Mouse (Mus musculus) urinary bladder, adult 2 months (tissue): Measurements from ENCODE around the gene Aoc2. TPM values are rescaled to one million over a fixed set of nuclear protein-coding genes. Genes with fewer than 3 reads are reported as not detected.

Experiments used
- DNase-seq: peaks from one replicate; pipeline ENCODE4 v3.0.0; 2022; ENCODE audit warnings: low spot score
- polyA plus RNA-seq: library from polyadenylated mRNA; depleted of rRNA; stranded (reverse); fragments of >200 nt; gene quantifications from 2 replicates; pipeline ENCODE4 v1.2.3, GENCODE M21; 2012; rRNA removed

Gene Aoc2
- polyA plus RNA-seq: 3.8 and 4.8 TPM in 2 replicates

- DNase-seq: no peak
These were observed at the start of gene Aoc2 for GRCm38 (mm10) chr11:101324763-101325162. Gene Aoc2, plus strand, starts transcription at chr11:101325063.

- DNase-seq: no peak
These were observed 49.6 kb upstream of the Aoc2 start for GRCm38 (mm10) chr11:101275309-101275708.

GRCm38 (mm10) chr11:101276319-101277070 is 48.4 kb upstream of the Aoc2 start:
- DNase-seq: no peak

DNA sequence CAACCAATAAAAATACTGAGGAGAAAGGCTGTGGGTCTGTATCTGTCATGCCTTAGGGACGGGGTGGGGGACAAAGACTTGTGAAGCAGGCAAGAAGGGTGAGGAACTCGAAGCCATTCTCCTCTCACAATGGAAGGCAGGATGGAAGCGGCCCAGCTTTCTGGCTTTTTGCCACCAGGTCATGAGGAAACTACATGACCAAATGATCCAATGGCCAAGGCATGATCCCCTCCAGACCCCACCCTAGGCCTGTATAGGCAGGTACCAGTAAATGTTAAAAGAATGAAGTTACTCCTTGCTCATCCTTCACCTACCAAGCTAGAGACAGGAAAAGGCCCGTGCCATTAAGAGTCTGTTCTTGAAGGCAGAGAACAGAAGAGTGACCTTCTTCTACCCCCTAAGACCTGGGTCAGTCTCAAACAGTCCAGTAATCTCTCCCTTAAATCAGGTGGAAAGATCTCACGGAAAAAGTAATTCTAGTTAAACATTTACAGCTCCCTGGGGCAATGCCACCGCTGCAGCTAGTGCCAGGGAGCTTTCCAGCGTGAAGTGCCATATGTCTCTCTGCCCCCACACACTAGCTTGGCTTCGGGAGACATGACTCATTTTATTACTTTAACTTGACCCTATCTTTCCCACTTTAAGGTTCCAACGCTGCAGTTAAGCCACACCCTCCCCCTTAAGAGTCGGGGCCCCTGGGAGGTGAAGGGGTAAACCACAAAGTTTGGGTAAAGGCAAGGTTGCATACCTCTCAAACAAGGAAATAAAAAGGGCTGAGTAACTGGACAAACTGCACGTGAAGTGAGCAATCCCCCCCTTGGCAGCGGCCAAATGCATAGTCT is 47.3 kb upstream of the Aoc2 start:
- no peak for DNase-seq

DNA sequence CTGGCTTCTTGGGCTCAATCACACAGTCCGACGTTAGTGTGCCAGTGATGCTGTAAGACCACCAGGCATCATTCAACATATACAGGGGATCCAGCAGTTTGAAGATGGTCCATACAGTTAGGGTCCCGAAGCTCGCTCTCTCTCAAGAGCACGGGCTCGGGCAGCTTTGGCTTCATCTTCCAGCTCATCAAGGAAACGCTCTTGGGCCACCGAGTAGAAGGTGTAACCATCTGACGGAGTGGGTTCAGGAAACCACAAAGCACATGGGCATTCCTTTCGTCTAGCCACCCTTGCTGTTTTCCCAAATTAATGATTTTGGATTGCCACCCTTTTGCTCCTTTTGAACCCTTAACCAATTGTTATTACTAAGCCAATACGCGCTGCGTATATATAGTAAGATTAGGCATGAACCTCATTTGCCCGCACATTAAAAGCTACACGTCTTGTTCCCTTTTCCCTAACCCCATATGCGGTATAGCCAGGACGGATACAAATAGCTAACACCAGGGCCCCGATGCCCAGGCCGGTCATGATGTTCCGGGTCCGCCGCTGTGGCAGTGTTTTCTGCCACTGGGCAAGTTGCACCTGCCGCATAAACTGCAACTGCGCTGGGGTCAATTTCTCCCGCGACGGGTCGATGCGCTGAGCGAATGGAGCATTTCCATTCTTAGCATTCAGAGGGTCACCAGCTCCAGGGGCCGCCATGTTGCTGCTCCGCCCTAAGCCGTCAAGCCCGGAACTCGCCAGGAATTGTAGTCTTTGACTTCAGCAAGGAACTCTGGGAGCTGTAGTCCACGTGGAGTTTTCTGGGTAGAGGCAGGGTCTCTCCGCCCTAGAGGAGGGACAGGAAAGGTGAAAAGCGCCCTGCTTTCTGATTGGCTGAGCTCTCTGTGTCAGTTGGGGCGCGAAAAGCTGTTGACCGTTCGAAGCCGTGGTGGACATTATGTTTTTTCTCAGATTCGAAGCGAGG is 46.4 kb upstream of the Aoc2 start, which contains the start of the genes Cntd1 and Coa3:
Gene Cntd1 (plus strand): TSS at position 790 of the 970 bp plus-strand sequence.
Gene Coa3 (minus strand): TSS at position 892 of the 970 bp plus-strand sequence.
- peak; percentile 66 for DNase-seq

DNA sequence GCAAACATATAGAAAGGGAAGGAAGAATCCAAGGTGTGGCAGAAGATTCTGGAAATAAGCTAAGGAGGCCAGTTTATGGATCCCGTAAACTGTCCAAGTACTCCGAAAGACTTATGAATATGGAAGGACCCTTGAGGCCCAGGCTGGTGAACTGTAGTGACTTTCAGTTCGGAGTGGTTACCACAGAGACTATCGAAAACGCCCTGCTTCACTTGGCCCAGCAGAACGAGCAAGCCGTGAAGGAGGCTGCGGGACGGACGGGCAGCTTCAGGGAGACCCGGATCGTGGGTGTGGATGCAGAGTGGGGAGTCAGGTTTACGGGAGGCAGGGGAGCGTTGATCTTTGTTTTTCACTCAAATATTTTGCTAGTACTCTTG is 45.7 kb upstream of the Aoc2 start:
- DNase-seq: no peak

GRCm38 (mm10) chr11:101280837-101281236 is 44.0 kb upstream of the Aoc2 start:
- DNase-seq: no peak

- DNase-seq: no peak
These were observed 42.0 kb upstream of the Aoc2 start for GRCm38 (mm10) chr11:101282896-101283295.

DNA sequence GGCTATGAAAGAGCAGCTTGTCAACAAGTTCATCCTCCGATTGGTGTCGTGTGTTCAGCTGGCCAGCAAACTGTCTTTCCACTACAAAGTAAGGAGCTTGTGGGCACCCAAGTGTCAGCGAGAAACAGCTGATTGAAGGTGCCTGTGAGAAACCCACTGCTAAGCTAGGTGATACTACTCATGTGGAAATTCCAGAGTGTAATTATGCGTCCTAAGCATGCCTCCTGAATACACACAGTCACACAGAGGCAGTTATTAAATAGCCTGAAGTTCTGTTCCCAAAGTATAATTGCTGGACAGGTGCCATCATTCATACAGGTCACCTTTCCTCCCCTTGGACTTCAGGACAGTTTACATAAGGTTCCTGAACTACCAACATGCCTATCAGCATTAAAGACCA is 41.1 kb upstream of the Aoc2 start:
- no peak for DNase-seq

- DNase-seq: no peak
These were observed 37.6 kb upstream of the Aoc2 start for GRCm38 (mm10) chr11:101287306-101287705.

DNA sequence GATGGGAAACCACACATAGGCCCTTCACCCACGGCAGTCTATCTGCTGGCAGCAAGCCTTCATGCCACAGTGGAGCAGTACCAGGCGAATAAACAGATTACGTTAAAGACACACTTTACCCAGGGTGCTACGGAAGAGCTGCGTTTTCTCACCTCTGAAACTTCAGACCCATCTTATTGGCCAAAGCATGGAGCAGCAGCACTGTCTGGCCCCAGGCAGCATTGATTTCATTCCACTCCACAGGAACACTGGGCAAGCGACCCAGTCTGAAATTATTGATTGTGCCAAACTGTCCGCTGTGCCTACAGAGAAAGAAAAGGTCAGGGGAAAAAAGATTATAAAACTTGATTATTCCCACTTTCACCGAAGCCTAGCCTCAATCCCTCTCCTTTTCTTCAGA is 33.6 kb upstream of the Aoc2 start:
- DNase-seq: no peak

DNA sequence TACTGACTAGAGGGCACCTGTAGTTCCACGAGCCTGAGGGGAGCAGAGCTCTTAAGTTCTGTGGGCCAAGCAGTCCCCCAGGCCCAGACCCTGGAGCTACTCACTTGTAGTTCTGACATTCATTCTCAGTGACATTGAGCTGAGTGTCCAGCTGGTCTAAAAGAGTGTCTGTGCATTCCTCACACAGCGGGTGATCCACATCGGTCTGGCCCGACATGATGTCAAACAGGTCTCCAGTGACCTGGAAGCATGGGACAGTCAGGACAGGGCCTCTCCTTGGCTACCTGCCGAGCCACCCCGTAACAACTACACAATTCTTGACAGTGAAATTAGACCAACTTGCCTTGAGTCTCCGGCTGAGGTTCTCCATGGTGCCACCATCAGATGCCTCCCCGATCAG is 29.7 kb upstream of the Aoc2 start:
- DNase-seq: no peak

- no peak for DNase-seq
These were observed 24.0 kb upstream of the Aoc2 start for GRCm38 (mm10) chr11:101300881-101301280.

DNA sequence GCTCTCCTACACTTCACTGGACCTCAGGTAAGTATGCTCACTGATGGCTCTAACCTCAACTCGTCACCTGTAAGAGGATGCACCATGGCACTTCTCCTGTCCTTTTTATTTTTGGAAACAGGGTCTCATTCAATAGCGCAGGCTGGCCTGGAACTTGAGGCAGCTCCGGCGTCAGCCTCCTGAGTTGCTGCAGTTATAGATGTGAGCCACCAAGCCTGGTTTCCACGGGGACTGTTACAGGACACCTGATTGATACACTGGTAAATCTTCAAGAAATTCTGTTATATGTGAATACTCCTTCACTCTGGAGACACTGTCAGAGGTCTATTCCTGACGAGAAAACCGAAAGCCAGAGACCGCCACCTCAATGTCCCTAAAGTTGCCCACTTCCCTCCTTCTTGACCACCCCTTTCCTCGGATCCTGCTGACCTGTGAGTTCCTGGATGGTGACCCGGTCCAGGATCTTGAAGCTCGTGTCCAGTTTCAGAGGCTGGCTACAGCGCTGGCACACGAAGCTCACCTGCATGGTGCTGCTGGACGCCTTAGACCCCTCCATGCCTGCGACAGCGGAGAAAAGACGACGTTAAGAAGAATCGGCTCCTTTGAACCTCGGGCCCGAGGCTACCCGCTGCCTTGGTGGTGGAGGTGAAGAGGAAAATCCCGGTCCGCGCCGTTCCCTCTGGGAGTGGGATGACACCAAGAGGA is 23.4 kb upstream of the Aoc2 start:
- DNase-seq: no peak

DNA sequence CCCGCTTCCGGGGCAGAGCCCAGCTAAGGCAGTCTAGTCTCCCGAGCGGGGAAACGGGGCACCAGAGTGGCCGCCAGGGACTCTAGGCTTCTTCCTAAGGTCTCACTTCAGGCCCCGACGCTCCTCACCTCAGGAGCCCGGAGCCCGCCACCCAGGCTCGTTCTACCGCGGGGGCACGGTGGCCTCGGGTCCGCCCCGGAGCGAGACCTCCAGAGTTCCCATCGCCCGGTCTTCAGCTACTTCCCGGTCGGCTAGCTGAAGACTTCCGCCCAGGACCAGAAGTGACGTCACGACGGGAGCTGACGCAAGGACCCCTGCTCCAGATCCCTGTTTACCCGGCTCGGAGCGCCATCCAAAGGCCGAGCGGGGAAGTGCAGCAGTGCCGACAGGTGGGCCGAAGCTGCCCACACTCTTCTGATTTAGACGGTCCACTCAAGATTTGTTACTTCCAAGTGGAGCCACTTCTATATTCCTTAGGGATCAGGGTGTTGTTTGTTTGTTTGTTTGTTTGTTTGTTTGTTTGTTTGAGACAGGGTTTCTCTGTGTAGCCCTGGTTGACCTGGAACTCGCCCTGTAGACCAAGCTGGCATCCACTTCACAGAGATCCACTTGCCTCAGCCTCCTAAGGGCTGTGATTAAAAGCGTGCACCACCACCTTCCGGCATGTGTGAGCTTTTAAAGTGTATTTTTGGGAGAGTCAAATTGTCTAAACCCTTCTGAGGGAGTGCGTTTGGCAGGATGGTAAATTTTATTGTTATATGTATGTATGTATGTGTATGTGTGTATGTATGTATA is 22.7 kb upstream of the Aoc2 start, which contains the start of gene Becn1:
Gene Becn1 (minus strand): TSS at position 283 of the 795 bp plus-strand sequence.
- peak; percentile 92 for DNase-seq

DNA sequence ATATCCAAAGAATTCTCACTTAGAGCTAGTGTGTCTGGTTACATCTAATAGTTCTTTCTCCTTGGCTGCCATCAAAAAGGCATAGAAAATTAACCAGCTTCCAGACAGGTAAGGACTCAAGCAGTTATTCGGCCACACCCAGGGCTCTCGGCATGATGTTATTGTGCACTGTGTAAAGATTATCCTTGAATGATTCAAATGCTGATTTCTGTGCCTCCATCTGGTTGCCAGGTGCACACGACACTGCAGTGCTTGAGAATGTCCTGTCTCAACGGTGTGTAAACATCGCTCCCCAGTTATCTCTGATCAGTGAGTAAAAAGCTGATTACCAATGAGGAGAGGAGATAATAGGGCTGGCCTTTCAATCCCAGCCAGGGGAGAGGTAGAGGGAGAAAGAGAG is 17.1 kb upstream of the Aoc2 start:
- no peak for DNase-seq

- DNase-seq: no peak
These were observed 13.8 kb upstream of the Aoc2 start for GRCm38 (mm10) chr11:101311083-101311482.

- DNase-seq: no peak
These were observed 12.7 kb upstream of the Aoc2 start for GRCm38 (mm10) chr11:101312150-101312549.

- DNase-seq: no peak
These were observed 10.3 kb upstream of the Aoc2 start for GRCm38 (mm10) chr11:101314567-101314966.

- DNase-seq: no peak
These were observed 9.7 kb upstream of the Aoc2 start for GRCm38 (mm10) chr11:101315082-101315650.
